Mouse (Mus musculus) small intestine, adult 2 months (tissue): Measurements from ENCODE around the gene Cyp1a2. TPM values are rescaled to one million over a fixed set of nuclear protein-coding genes. Genes with fewer than 3 reads are reported as not detected.

ENCODE experiments used
- H3K27ac ChIP-seq: fragments of 200-500 bp; 2 replicates; pipeline ENCODE4 v1.5.1; 2012; ENCODE audit warnings: low read depth, low read length, control low read depth, inconsistent platforms; ENCODE audit not compliant: insufficient read depth
- H3K27me3 ChIP-seq: fragments of 200-500 bp; 2 replicates; pipeline ENCODE4 v1.6.1; 2012; ENCODE audit warnings: mild to moderate bottlenecking, moderate library complexity, low read length, inconsistent platforms; ENCODE audit not compliant: control insufficient read depth, insufficient read depth
- H3K36me3 ChIP-seq: fragments of 200-500 bp; 2 replicates; pipeline ENCODE4 v1.6.1; 2012; ENCODE audit warnings: mild to moderate bottlenecking, low read length, control low read depth, inconsistent platforms; ENCODE audit not compliant: control insufficient read depth, insufficient read depth
- H3K4me1 ChIP-seq: fragments of 200-500 bp; 2 replicates; pipeline ENCODE4 v1.6.1; 2012; ENCODE audit warnings: low read length, inconsistent platforms, mixed read lengths; ENCODE audit not compliant: control insufficient read depth, insufficient read depth, insufficient read length
- H3K4me3 ChIP-seq: fragments of 200-500 bp; 2 replicates; pipeline ENCODE4 v1.5.1; 2012; ENCODE audit warnings: low read depth, mild to moderate bottlenecking, control low read depth, inconsistent platforms, low read length, moderate library complexity
- CTCF ChIP-seq: fragments of 200-500 bp; IDR thresholded peaks from 2 replicates; pipeline ENCODE4 v1.5.1; 2012; ENCODE audit warnings: low read depth, mild to moderate bottlenecking, control low read depth, inconsistent platforms, low read length, moderate library complexity, mixed read lengths; ENCODE audit not compliant: insufficient replicate concordance, insufficient read length; ENCODE audit errors: extremely low read depth
- POLR2A ChIP-seq: fragments of 200-500 bp; IDR thresholded peaks from 2 replicates; pipeline ENCODE4 v1.6.1; 2012; ENCODE audit warnings: low read depth, mild to moderate bottlenecking, control low read depth, inconsistent platforms, low read length, moderate library complexity
- WGBS: fragments of 180-500 bp; shearing (Covaris S2); methylation state at CpG from one replicate; pipeline ENCODE4 v1.1.7; 2018; 5-methylcytosine and 5-hydroxymethylcytosine counted together
- polyA plus RNA-seq: library from polyadenylated mRNA; depleted of rRNA; stranded (reverse); fragments of >200 nt; gene quantifications from 2 replicates; pipeline ENCODE4 v1.2.3, GENCODE M21; 2012

The Cyp1a2 gene
- polyA plus RNA-seq, 1 experiment = not detected

- TF ChIP-seq CTCF (no peak), POLR2A (no peak)
- H3K4me3 ChIP-seq = no peak overlapping the region
- 80% methylated on average over 10 of the region's 10 CpGs for WGBS
- H3K27me3 ChIP-seq = no peaks in the 10 kb centered on the region
- no peak overlapping the region for H3K27ac ChIP-seq
- H3K36me3 ChIP-seq = no peaks in the 10 kb centered on the region
- no peaks in the 10 kb centered on the region for H3K4me1 ChIP-seq
These were observed 2.1 kb downstream of the Cyp1a2 start for GRCm38 (mm10) chr9:57681411-57681810.

- TF ChIP-seq CTCF (no peak), POLR2A (no peak)
- H3K27ac ChIP-seq = no peak overlapping the region
- no peaks in the 10 kb centered on the region for H3K36me3 ChIP-seq
- H3K27me3 ChIP-seq = no peaks in the 10 kb centered on the region
- no peak overlapping the region for H3K4me3 ChIP-seq
- 82% methylated on average over 5 of the region's 5 CpGs for WGBS
- peaks cover 12% of the 10 kb centered on the region for H3K4me1 ChIP-seq
These were observed 12.0 kb downstream of the Cyp1a2 start for GRCm38 (mm10) chr9:57671500-57671899.

- no peak for TF ChIP-seq POLR2A
- TF ChIP-seq CTCF = no peak
- Histone ChIP-seq H3K36me3 (no peaks in the 10 kb centered on the region), H3K27ac (no peak overlapping the region), H3K27me3 (no peaks in the 10 kb centered on the region), H3K4me3 (no peak overlapping the region), H3K4me1 (peaks cover 13% of the 10 kb centered on the region)
- WGBS = 91% methylated on average over 4 of the region's 4 CpGs
These were observed 12.5 kb downstream of the Cyp1a2 start for GRCm38 (mm10) chr9:57671037-57671436.

- H3K4me1 ChIP-seq = peaks cover 15% of the 10 kb centered on the region
- H3K36me3 ChIP-seq = no peaks in the 10 kb centered on the region
- H3K4me3 ChIP-seq = no peak overlapping the region
- no peak overlapping the region for H3K27ac ChIP-seq
- WGBS = 93% methylated on average over 3 of the region's 3 CpGs
- no peaks in the 10 kb centered on the region for H3K27me3 ChIP-seq
- TF ChIP-seq POLR2A (no peak), CTCF (no peak)
These were observed 13.9 kb downstream of the Cyp1a2 start for GRCm38 (mm10) chr9:57669566-57669965.

- Histone ChIP-seq H3K27me3 (no peaks in the 10 kb centered on the region), H3K4me1 (peaks cover 16% of the 10 kb centered on the region), H3K4me3 (no peak overlapping the region), H3K27ac (no peak overlapping the region), H3K36me3 (no peaks in the 10 kb centered on the region)
- TF ChIP-seq POLR2A (no peak), CTCF (no peak)
- 5% methylated on average over 1 of the region's 1 CpGs for WGBS
These were observed 15.2 kb downstream of the Cyp1a2 start for GRCm38 (mm10) chr9:57668277-57668676.

- 63% methylated on average over 11 of the region's 11 CpGs for WGBS
- peaks cover 16% of the 10 kb centered on the region for H3K4me1 ChIP-seq
- no peaks in the 10 kb centered on the region for H3K27me3 ChIP-seq
- H3K4me3 ChIP-seq = no peak overlapping the region
- no peaks in the 10 kb centered on the region for H3K36me3 ChIP-seq
- TF ChIP-seq POLR2A (no peak), CTCF (no peak)
- H3K27ac ChIP-seq = no peak overlapping the region
These were observed 15.7 kb downstream of the Cyp1a2 start for GRCm38 (mm10) chr9:57667817-57668216.

GRCm38 (mm10) chr9:57667136-57667535 is 16.4 kb downstream of the Cyp1a2 start:
- Histone ChIP-seq H3K4me1 (peaks cover 16% of the 10 kb centered on the region), H3K27me3 (no peaks in the 10 kb centered on the region), H3K4me3 (no peak overlapping the region), H3K27ac (no peak overlapping the region), H3K36me3 (no peaks in the 10 kb centered on the region)
- 67% methylated on average over 3 of the region's 3 CpGs for WGBS
- no peak for TF ChIP-seq POLR2A
- TF ChIP-seq CTCF = no peak

GRCm38 (mm10) chr9:57666536-57666935 is 17.0 kb downstream of the Cyp1a2 start:
- WGBS = 40% methylated on average over 8 of the region's 8 CpGs
- Histone ChIP-seq H3K27me3 (no peaks in the 10 kb centered on the region), H3K4me1 (peaks cover 16% of the 10 kb centered on the region), H3K27ac (no peak overlapping the region), H3K36me3 (no peaks in the 10 kb centered on the region), H3K4me3 (no peak overlapping the region)
- TF ChIP-seq CTCF (no peak), POLR2A (no peak)
